Mouse (Mus musculus) erythroblast, embryonic 14.5 days (primary cell): ENCODE data around the gene Apobec4.

Source experiments
- GATA1 ChIP-seq: IDR thresholded peaks from 2 replicates; pipeline ENCODE4 v1.6.1; 2012; ENCODE audit warnings: low read length, inconsistent platforms, mixed read lengths
- TAL1 ChIP-seq: IDR thresholded peaks from 3 replicates; pipeline ENCODE4 v1.6.1; 2012; ENCODE audit warnings: low read length, inconsistent platforms, mixed read lengths

GRCm38 (mm10) chr1:152796683-152797263, 46.4 kb downstream of the Apobec4 start:
- TF ChIP-seq GATA1 (no peak), TAL1 (no peak)
